Mouse (Mus musculus): ENCODE data around the gene Akap8l.
A peak's percentile ranks its signal among the peaks of the same experiment; 100 is the strongest.

Akap8l gene

DNA sequence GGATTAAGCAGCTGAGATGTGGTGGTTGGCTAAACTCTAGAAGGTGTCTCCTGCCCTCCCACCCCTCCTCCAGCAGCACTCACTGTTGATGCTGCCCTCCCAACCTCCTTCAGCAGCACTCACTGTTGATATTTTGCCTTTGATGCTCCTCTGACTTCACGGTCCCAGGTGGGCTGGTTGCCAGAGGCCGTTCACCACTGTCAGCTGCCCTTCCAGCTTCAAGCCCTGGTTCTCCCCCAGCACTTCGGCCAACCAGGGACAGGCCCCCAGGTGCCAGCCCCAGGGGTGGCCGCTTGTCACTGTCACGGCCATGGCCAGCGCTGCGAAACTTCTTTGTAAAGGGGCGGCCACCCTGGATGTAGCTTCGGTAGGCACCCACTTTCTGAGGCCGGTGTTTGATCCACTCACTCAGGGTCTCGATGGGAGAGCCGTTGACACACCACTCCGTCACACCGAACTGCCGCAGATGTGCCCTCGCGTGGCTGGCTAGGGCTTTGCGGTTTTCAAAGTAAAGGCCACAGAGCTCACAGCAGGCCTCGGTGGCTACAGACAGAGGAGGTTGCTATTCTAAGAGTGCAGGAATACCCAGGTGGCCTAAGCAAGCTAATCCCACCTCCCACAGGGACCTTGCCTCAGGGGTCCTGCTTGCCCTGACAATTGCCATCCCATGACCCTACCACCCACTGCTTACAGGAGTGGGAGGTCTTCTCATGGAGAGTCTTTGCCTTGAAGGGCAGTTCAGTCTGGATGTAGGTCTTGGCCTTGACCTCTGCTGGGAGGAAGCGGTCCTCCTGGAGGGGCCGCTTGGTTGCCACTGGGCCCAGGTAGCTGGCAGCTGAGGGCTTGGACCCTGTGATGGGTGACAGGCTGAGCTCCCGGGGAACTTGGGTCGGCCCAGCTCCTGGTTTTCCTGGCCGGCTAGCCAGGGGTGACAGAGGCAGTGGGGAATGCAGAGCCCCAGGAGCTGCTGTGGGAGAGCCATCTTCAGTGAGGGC lies 6.7 kb upstream of the Akap8l start:
- no peak for DNase-seq (ENCODE audit: low spot score)

GRCm38 (mm10) chr17:32356281-32356680 lies 5.9 kb upstream of the Akap8l start:
- no peak for DNase-seq (ENCODE audit: low spot score)

GRCm38 (mm10) chr17:32355031-32355430 lies 4.6 kb upstream of the Akap8l start:
- no peak for DNase-seq (ENCODE audit: low spot score)

GRCm38 (mm10) chr17:32354211-32354610 lies 3.8 kb upstream of the Akap8l start:
- DNase-seq (ENCODE audit: low spot score): no peak

GRCm38 (mm10) chr17:32353696-32354095 lies 3.3 kb upstream of the Akap8l start:
- DNase-seq (ENCODE audit: low spot score): peak; percentile 54

GRCm38 (mm10) chr17:32351726-32352125 lies 1.3 kb upstream of the Akap8l start:
- no peak for DNase-seq (ENCODE audit: low spot score)

GRCm38 (mm10) chr17:32351269-32351668 lies 862 bp upstream of the Akap8l start:
- DNase-seq (ENCODE audit: low spot score): no peak

DNA sequence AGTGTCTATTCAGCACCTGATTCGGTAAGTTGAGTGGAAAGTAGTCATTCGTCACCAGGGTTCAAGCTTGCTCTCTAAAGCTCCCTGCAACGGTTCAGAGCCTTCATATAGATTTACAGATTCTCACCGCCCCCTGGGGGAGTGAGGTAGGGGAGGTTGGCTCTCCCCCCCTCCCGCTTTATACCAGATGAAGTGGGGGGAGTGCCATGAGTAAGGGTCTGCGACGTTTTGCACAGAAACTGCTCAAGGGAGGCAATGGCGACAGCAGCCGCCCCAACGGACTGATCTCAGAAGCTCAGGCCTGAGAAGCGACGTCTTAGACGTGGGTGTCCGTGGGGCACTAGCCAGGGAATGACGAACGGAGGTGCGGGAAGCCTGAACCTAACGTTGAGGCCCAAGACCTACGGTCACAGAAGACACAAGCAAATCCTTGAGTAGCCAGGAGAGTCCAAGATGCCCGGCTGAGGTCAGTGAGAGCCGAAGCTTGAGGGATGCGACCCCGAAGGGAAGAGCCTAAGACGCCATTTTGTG lies 491 bp downstream of the Akap8l start:
- DNase-seq (ENCODE audit: low spot score): no peak

- no peak for DNase-seq (ENCODE audit: low spot score)
Observed at GRCm38 (mm10) chr17:32349037-32349732, 1.2 kb downstream of the Akap8l start.

DNA sequence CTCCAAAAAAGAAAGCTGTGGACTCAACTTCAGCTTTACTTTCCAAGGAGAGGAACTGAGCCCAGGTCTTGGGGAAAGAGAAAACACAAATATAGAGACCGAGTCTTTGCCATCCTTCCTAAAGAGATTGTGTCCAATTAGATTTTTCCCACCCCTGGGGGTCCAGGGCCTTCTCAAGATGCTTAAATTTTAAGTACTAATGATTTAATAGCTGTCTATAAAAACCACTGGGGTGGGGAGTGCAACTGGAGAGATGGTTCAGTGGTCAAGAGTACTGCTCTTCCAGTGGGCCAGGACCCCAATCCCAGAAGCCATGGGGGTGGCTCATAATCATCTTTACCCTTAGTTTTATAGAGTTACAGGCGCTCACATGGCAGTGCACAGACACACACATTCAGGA lies 2.0 kb downstream of the Akap8l start:
- no peak for DNase-seq (ENCODE audit: low spot score)

GRCm38 (mm10) chr17:32341102-32341501 lies 9.3 kb downstream of the Akap8l start:
- no peak for DNase-seq (ENCODE audit: low spot score)

- no peak for DNase-seq (ENCODE audit: low spot score)
Observed at GRCm38 (mm10) chr17:32340110-32340509, 10.3 kb downstream of the Akap8l start.

- DNase-seq (ENCODE audit: low spot score): no peak
Observed at GRCm38 (mm10) chr17:32335869-32336268, 14.5 kb downstream of the Akap8l start.

DNA sequence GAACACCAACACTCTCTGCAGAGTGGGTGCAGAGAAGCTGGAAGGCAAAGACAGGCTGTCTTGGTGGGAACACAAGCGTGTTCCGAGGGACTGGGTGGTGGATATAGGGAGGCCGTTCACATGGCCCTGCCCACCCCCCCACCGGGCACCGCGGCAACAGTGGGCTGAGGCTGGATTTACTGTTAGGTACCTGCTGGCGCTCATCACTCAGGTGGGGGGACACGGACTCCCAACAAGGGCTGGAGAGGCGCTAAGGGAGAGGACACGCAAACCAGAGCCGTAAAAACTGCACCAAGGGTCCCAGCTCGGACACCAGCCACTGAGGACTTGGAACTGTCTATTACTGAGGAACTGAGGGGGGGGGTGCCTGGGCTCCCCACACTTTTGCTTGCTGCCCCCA lies 15.5 kb downstream of the Akap8l start:
- DNase-seq (ENCODE audit: low spot score): no peak

DNA sequence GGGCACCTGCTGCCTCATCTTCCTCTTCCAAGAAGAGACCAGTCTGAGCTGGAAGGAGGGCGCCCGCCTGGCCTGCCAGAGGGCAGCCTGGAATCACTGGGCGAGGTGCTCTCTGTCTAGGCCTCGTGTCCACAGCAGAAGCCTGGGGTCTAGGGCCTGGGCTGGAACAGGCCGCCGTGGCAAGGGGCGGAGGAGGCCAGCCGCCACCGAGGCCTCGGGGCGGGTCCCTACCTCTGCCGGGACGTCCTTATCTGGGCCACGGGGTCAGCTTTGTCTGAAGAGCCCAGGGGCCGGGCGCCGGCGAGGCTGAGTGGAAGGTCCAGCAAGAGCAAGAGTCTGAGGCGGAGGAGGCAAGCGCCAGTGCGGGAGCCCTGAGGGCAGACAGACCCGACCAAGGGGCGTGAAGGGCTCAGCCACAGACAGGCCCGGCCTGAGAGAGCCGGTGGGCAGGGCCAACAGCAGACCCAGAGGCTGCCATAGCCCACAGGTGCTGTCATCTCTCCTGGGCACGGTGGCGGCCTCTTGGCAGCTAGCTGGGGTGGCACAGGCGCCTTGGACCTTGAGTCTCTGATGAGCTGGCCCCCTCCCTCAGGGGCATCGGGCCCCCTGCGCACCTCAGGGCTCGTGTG lies 16.6 kb downstream of the Akap8l start:
- no peak for DNase-seq (ENCODE audit: low spot score)

DNA sequence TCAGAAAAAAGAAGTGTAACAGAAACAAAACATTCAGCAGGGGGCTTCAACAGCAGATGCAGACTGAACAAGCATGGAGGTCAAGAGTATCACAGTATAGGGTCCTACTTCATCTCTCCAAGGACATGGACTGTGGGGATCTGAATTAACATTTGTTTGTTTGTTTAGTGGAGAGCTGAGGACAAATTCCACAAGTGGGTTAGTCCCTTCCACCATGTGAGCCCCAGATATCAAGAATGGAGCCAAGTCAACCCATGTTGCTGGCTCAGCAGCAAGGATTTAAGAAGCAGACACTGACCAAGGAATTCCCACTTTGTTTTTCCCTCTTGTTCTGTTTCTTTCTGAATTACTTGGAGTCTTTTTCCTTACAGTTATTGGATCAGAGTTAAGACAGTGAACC lies 22.9 kb downstream of the Akap8l start:
- no peak for DNase-seq (ENCODE audit: low spot score)

GRCm38 (mm10) chr17:32322809-32323208 lies 27.6 kb downstream of the Akap8l start:
- DNase-seq (ENCODE audit: low spot score): no peak

DNA sequence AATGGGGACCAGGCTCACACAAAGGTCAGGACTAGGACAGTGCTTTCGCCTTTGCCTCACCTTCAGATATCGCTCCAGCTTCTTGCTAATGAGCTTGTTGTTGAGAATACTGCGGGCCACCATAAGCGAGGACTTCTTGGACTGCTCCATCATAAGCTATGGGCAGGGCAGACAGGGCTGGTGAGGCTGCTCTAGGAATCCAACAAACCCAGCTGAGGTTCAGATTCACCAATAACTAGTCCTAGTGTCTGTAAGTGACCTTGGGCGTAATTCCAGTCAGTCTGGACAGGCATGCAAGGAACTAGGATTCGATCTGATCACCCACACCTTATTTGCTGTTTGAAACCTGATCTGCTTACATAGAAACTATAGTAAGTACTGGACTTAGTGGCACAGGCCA lies 28.6 kb downstream of the Akap8l start:
- no peak for DNase-seq (ENCODE audit: low spot score)

GRCm38 (mm10) chr17:32321390-32321734 lies 29.0 kb downstream of the Akap8l start:
- no peak for DNase-seq (ENCODE audit: low spot score)

DNA sequence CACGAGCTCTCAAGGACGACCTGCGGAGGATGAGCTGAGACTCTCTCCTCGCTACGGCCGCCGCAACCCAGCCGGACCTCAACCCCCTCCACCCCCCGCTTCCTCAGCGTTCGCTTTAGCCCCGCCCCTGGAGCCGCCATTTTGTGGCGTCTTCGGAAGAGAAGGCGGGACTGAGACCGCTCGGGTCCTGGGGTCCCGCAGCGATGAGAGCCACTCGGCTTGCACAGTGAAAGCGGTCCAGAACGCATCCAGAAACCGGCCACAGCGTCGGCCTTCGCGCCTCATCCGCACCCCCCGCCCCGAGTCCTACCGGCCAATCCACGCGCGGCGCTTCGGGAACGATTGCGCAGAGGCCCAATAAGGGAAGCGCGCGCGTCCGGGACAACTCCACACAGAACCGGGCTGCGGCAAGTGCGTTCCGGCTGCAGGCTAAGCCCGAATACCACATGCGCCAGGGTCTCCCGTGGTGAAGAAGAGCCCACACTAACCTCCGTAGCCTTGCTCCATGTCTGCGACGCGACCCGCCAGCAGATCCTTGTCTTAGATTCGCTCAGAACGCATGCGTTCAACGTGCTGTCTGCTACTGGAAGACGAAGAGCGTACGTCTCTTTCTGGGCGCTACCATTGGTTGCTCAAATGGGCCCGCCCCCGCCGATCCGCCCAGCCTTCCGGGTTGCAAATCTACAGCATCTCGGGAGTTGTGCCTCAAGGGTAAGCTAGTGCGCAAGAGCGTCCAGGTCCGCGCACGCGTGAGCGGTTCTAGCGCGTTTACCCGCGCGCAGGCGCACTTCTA lies 29.6 kb downstream of the Akap8l start, which contains the start of gene Akap8:
Akap8 (minus strand) TSS at position 642 of the 793 bp plus-strand sequence.
- peak; percentile 99 for DNase-seq (ENCODE audit: low spot score)

- no peak for DNase-seq (ENCODE audit: low spot score)
Observed at GRCm38 (mm10) chr17:32319950-32320349, 30.5 kb downstream of the Akap8l start.

- DNase-seq (ENCODE audit: low spot score): no peak
Observed at GRCm38 (mm10) chr17:32317708-32318107, 32.7 kb downstream of the Akap8l start.
